Mouse (Mus musculus): ENCODE measurements around the gene Agbl1.

GRCm38 (mm10) chr7:76562506-76562905, 332.8 kb downstream of the Agbl1 start:
- TF ChIP-seq HCFC1 (IDR thresholded peaks at IDR 0.05; ENCODE audit: borderline replicate concordance, insufficient read depth, low read length), result no peak
- TF ChIP-seq ZNF384 (IDR thresholded peaks at IDR 0.05; ENCODE audit: low read depth, low read length), result no peak

All from ES-E14 (cell line).